Mouse (Mus musculus): ENCODE data around the gene Gars.

The Gars gene

GRCm38 (mm10) chr6:55036731-55037130, 1.1 kb upstream of the Gars start:
- no peak for DNase-seq (ENCODE audit: low read depth in 1 of 2, low spot score in 2 of 2)

- DNase-seq (ENCODE audit: low read depth in 1 of 2, low spot score in 2 of 2) = no peak
Measured at GRCm38 (mm10) chr6:55038671-55039445, 1.1 kb downstream of the Gars start.

GRCm38 (mm10) chr6:55039446-55039783, 1.6 kb downstream of the Gars start:
- DNase-seq (ENCODE audit: low read depth in 1 of 2, low spot score in 2 of 2) = no peak

GRCm38 (mm10) chr6:55040031-55040430, 2.2 kb downstream of the Gars start:
- no peak for DNase-seq (ENCODE audit: low read depth in 1 of 2, low spot score in 2 of 2)

- no peak for DNase-seq (ENCODE audit: low read depth in 1 of 2, low spot score in 2 of 2)
Measured at GRCm38 (mm10) chr6:55043206-55043605, 5.4 kb downstream of the Gars start.

GRCm38 (mm10) chr6:55044542-55044941, 6.7 kb downstream of the Gars start:
- no peak for DNase-seq (ENCODE audit: low read depth in 1 of 2, low spot score in 2 of 2)

- DNase-seq (ENCODE audit: low read depth in 1 of 2, low spot score in 2 of 2) = no peak
Measured at GRCm38 (mm10) chr6:55045326-55045725, 7.5 kb downstream of the Gars start.

GRCm38 (mm10) chr6:55049186-55049585, 11.4 kb downstream of the Gars start:
- DNase-seq (ENCODE audit: low read depth in 1 of 2, low spot score in 2 of 2) = no peak

GRCm38 (mm10) chr6:55054491-55054890, 16.7 kb downstream of the Gars start:
- no peak for DNase-seq (ENCODE audit: low read depth in 1 of 2, low spot score in 2 of 2)

- DNase-seq (ENCODE audit: low read depth in 1 of 2, low spot score in 2 of 2) = no peak
Measured at GRCm38 (mm10) chr6:55057427-55057826, 19.6 kb downstream of the Gars start.

- DNase-seq (ENCODE audit: low read depth in 1 of 2, low spot score in 2 of 2) = no peak
Measured at GRCm38 (mm10) chr6:55060241-55060825, 22.5 kb downstream of the Gars start.

- DNase-seq (ENCODE audit: low read depth in 1 of 2, low spot score in 2 of 2) = no peak
Measured at GRCm38 (mm10) chr6:55061328-55061727, 23.5 kb downstream of the Gars start.

- no peak for DNase-seq (ENCODE audit: low read depth in 1 of 2, low spot score in 2 of 2)
Measured at GRCm38 (mm10) chr6:55062200-55062599, 24.4 kb downstream of the Gars start.

- no peak for DNase-seq (ENCODE audit: low read depth in 1 of 2, low spot score in 2 of 2)
Measured at GRCm38 (mm10) chr6:55063793-55064476, 26.1 kb downstream of the Gars start.

- DNase-seq (ENCODE audit: low read depth in 1 of 2, low spot score in 2 of 2) = no peak
Measured at GRCm38 (mm10) chr6:55064477-55064827, 26.6 kb downstream of the Gars start.

- no peak for DNase-seq (ENCODE audit: low read depth in 1 of 2, low spot score in 2 of 2)
Measured at GRCm38 (mm10) chr6:55065903-55066302, 28.1 kb downstream of the Gars start.

- no peak for DNase-seq (ENCODE audit: low read depth in 1 of 2, low spot score in 2 of 2)
Measured at GRCm38 (mm10) chr6:55076561-55077255, 38.9 kb downstream of the Gars start.

GRCm38 (mm10) chr6:55081379-55081778, 43.6 kb downstream of the Gars start:
- DNase-seq (ENCODE audit: low read depth in 1 of 2, low spot score in 2 of 2) = no peak

GRCm38 (mm10) chr6:55082261-55083051, 44.6 kb downstream of the Gars start:
- no peak for DNase-seq (ENCODE audit: low read depth in 1 of 2, low spot score in 2 of 2)

- no peak for DNase-seq (ENCODE audit: low read depth in 1 of 2, low spot score in 2 of 2)
Measured at GRCm38 (mm10) chr6:55087355-55087754, 49.5 kb downstream of the Gars start.

- DNase-seq (ENCODE audit: low read depth in 1 of 2, low spot score in 2 of 2) = no peak
Measured at GRCm38 (mm10) chr6:55090639-55091038, 52.8 kb downstream of the Gars start.

All from monocyte, adult 2 months (primary cell).